Mouse (Mus musculus) hindbrain, embryonic 12.5 days (tissue): ENCODE results near the gene Pcare. TPM values are rescaled to one million over a fixed set of nuclear protein-coding genes. Genes with fewer than 3 reads are reported as not detected.

ENCODE experiments used
- ATAC-seq: fragments of 200-750 bp; cut with Nextera tagmentation; 2 replicates; pipeline ENCODE4 v1.8.0; 2017; ENCODE audit warnings: moderate TSS enrichment; ENCODE audit not compliant: low FRiP score
- H3K27ac ChIP-seq: fragments of 300-500 bp; sonication (generic); 2 replicates; pipeline ENCODE4 v1.5.1; 2016; ENCODE audit warnings: mild to moderate bottlenecking
- H3K27me3 ChIP-seq: fragments of 300-500 bp; sonication (generic); 2 replicates; pipeline ENCODE4 v1.6.1; 2016; ENCODE audit warnings: mild to moderate bottlenecking
- H3K36me3 ChIP-seq: fragments of 300-500 bp; sonication (generic); 2 replicates; pipeline ENCODE4 v1.6.1; 2016; ENCODE audit warnings: mild to moderate bottlenecking
- H3K4me1 ChIP-seq: fragments of 300-500 bp; sonication (generic); 2 replicates; pipeline ENCODE4 v1.6.1; 2016
- H3K4me2 ChIP-seq: fragments of 300-500 bp; sonication (generic); replicated peaks from 2 replicates; pipeline ENCODE4 v1.6.1; 2016; ENCODE audit warnings: mild to moderate bottlenecking
- H3K4me3 ChIP-seq: fragments of 300-500 bp; sonication (generic); 2 replicates; pipeline ENCODE4 v1.5.1; 2016; ENCODE audit warnings: mild to moderate bottlenecking
- H3K9ac ChIP-seq: fragments of 300-500 bp; sonication (generic); 2 replicates; pipeline ENCODE4 v1.6.1; 2016; ENCODE audit warnings: mild to moderate bottlenecking, moderate library complexity
- H3K9me3 ChIP-seq: fragments of 300-500 bp; sonication (generic); replicated peaks from 2 replicates; pipeline ENCODE4 v1.6.1; 2016; ENCODE audit warnings: mild to moderate bottlenecking
- WGBS: fragments of 180-500 bp; shearing (Covaris S2); methylation state at CpG from one replicate; pipeline ENCODE4 v1.1.7; 2016; 5-methylcytosine and 5-hydroxymethylcytosine counted together
- polyA plus RNA-seq: library from polyadenylated mRNA; unstranded; fragments of >200 nt; fragmentation: Nextera tagmentation; extraction: Ambion mirVana; gene quantifications from 2 replicates; pipeline ENCODE4 v1.2.1, GENCODE M21; 2016

The Pcare gene
- polyA plus RNA-seq, 1 experiment from 2014 or later = not detected

DNA sequence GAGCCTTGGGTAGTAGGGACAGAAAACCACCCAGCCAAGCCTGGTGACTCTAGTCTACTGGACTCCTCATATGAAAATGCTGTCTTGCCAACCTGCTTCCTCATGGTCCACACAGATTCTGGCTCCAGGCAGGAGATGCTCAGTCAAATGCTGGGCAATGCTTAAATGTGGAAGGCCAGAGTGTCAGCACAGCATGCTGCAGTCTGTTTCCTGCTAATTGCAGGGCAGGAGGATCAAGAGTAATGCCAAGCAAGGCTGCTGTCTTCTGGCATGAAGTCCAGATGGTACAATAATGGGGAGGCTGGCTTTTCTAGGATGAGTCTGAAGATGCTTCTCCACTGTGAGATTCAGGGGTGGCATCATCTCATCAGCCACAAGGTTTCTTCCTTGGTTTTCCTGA lies 32.3 kb downstream of the Pcare start:
- Histone ChIP-seq H3K9ac (no peak overlapping the region), H3K4me1 (no peaks in the 10 kb centered on the region), H3K27ac (no peak overlapping the region), H3K27me3 (no peaks in the 10 kb centered on the region), H3K9me3 (no peaks in the 10 kb centered on the region), H3K4me3 (no peak overlapping the region), H3K36me3 (no peaks in the 10 kb centered on the region), H3K4me2 (no peak overlapping the region)
- no peak for ATAC-seq

GRCm38 (mm10) chr17:71717881-71718625 lies 34.6 kb downstream of the Pcare start:
- no peaks in the 10 kb centered on the region for H3K36me3 ChIP-seq
- no peaks in the 10 kb centered on the region for H3K4me1 ChIP-seq
- no peak overlapping the region for H3K4me3 ChIP-seq
- no peaks in the 10 kb centered on the region for H3K9me3 ChIP-seq
- H3K4me2 ChIP-seq = no peak overlapping the region
- no peak overlapping the region for H3K9ac ChIP-seq
- no peak for ATAC-seq
- 90% methylated on average over 8 of the region's 8 CpGs for WGBS
- no peak overlapping the region for H3K27ac ChIP-seq
- H3K27me3 ChIP-seq = no peaks in the 10 kb centered on the region

GRCm38 (mm10) chr17:71715034-71715433 lies 37.7 kb downstream of the Pcare start:
- 61% methylated on average over 3 of the region's 3 CpGs for WGBS
- H3K27ac ChIP-seq = no peak overlapping the region

GRCm38 (mm10) chr17:71712279-71712678 lies 40.4 kb downstream of the Pcare start:
- WGBS = 85% methylated on average over 6 of the region's 6 CpGs
- Histone ChIP-seq H3K36me3 (no peaks in the 10 kb centered on the region), H3K27ac (no peak overlapping the region), H3K4me1 (peaks cover 5% of the 10 kb centered on the region; the same call in 1 of the 2 replicates), H3K4me3 (no peak overlapping the region), H3K9me3 (no peaks in the 10 kb centered on the region), H3K27me3 (no peaks in the 10 kb centered on the region), H3K4me2 (no peak overlapping the region), H3K9ac (no peak overlapping the region)
- no peak for ATAC-seq

More at GRCm38 (mm10) chr17:71715034-71715433, 37.7 kb downstream of the Pcare start:
- Histone ChIP-seq H3K9me3 (no peaks in the 10 kb centered on the region), H3K27me3 (no peaks in the 10 kb centered on the region), H3K9ac (no peak overlapping the region), H3K4me1 (no peaks in the 10 kb centered on the region), H3K36me3 (no peaks in the 10 kb centered on the region), H3K4me3 (no peak overlapping the region), H3K4me2 (no peak overlapping the region)
- ATAC-seq = peak; percentile 2; the same call in 1 of the 2 replicates

- peaks cover 5% of the 10 kb centered on the region; the same call in 1 of the 2 replicates for H3K4me1 ChIP-seq
- H3K9ac ChIP-seq = no peak overlapping the region
- no peaks in the 10 kb centered on the region for H3K27me3 ChIP-seq
- H3K9me3 ChIP-seq = peaks cover 10% of the 10 kb centered on the region; the same call in 1 of the 2 replicates
- no peak for ATAC-seq
- WGBS = 37% methylated on average over 4 of the region's 4 CpGs
- H3K36me3 ChIP-seq = no peaks in the 10 kb centered on the region
- no peak overlapping the region for H3K4me3 ChIP-seq
- H3K4me2 ChIP-seq = no peak overlapping the region
- H3K27ac ChIP-seq = no peak overlapping the region
These were observed 45.0 kb downstream of the Pcare start for GRCm38 (mm10) chr17:71707715-71708114.

DNA sequence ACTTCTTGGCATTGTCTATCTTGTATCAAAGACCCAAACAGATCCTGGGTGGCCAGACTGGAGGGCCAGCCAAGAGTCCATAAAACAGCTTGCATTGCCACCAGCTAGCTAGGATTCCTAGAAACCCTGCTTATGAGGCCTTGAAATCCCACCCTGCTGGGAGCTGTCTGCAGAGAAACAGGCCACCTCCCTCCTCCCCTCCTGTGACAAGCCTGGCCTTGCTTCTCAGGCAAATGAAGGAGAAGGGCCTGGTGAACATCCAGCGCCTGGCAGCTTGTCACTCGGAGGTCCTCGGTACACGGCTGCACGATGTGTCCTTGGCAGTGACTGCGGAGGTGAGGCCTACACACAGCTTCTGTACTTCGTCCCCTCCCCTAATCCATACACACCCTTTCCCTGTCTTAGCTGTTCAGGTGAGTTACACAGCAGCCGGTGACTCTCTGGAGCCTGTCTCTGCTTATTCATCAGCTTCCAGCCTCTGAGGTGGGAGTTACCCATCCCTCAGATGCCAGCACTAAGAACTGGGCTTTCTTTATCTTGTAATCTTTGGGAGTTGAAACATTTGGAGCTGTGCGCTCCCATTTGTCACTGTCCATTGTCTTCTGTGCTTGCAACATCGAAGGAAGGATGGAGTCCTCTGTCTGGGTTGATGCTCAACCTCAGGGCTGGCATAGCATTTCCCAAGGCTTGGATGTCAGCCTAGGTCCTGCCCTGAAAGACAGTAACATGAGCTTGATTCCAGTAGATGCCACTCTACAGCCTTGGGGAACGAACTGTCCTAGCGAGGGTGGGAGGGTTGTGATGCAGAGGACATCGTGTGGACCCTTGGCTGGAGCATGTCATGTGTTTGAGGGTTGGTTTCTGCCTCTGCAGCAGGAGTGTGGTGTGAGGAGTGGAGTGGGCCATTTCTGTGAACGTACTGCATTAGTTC lies 46.9 kb downstream of the Pcare start:
- Histone ChIP-seq H3K4me3 (no peak overlapping the region), H3K36me3 (no peaks in the 10 kb centered on the region), H3K27ac (no peak overlapping the region), H3K9me3 (peaks cover 10% of the 10 kb centered on the region; the same call in 1 of the 2 replicates), H3K9ac (no peak overlapping the region), H3K4me2 (no peak overlapping the region), H3K27me3 (no peaks in the 10 kb centered on the region), H3K4me1 (peaks cover 5% of the 10 kb centered on the region; the same call in 1 of the 2 replicates)
- WGBS = 90% methylated on average over 14 of the region's 14 CpGs
- ATAC-seq = no peak

GRCm38 (mm10) chr17:71705113-71705512 lies 47.6 kb downstream of the Pcare start:
- peaks cover 5% of the 10 kb centered on the region; the same call in 1 of the 2 replicates for H3K4me1 ChIP-seq
- 73% methylated on average over 1 of the region's 1 CpGs for WGBS
- peaks cover 10% of the 10 kb centered on the region; the same call in 1 of the 2 replicates for H3K9me3 ChIP-seq
- H3K4me2 ChIP-seq = no peak overlapping the region
- no peaks in the 10 kb centered on the region for H3K36me3 ChIP-seq
- H3K9ac ChIP-seq = no peak overlapping the region
- no peaks in the 10 kb centered on the region for H3K27me3 ChIP-seq
- no peak overlapping the region for H3K27ac ChIP-seq
- ATAC-seq = no peak
- H3K4me3 ChIP-seq = no peak overlapping the region

GRCm38 (mm10) chr17:71698619-71698956 lies 54.1 kb downstream of the Pcare start:
- Histone ChIP-seq H3K4me3 (no peak overlapping the region), H3K9me3 (no peaks in the 10 kb centered on the region), H3K4me2 (no peak overlapping the region), H3K36me3 (no peaks in the 10 kb centered on the region), H3K27ac (no peak overlapping the region), H3K27me3 (no peaks in the 10 kb centered on the region), H3K9ac (no peak overlapping the region), H3K4me1 (peaks cover 7% of the 10 kb centered on the region)
- WGBS = 93% methylated on average over 11 of the region's 11 CpGs
- ATAC-seq = no peak

- Histone ChIP-seq H3K9me3 (no peaks in the 10 kb centered on the region), H3K9ac (no peak overlapping the region), H3K4me3 (no peak overlapping the region), H3K27ac (no peak overlapping the region), H3K36me3 (no peaks in the 10 kb centered on the region), H3K4me2 (no peak overlapping the region), H3K4me1 (peaks cover 12% of the 10 kb centered on the region), H3K27me3 (no peaks in the 10 kb centered on the region)
- WGBS = 85% methylated on average over 11 of the region's 11 CpGs
- no peak for ATAC-seq
These were observed 54.6 kb downstream of the Pcare start for GRCm38 (mm10) chr17:71697896-71698618.

GRCm38 (mm10) chr17:71696396-71696795 lies 56.3 kb downstream of the Pcare start:
- Histone ChIP-seq H3K4me1 (peaks cover 18% of the 10 kb centered on the region), H3K4me2 (no peak overlapping the region), H3K9me3 (no peaks in the 10 kb centered on the region), H3K9ac (no peak overlapping the region), H3K27ac (no peak overlapping the region), H3K36me3 (no peaks in the 10 kb centered on the region), H3K4me3 (no peak overlapping the region), H3K27me3 (no peaks in the 10 kb centered on the region)
- 82% methylated on average over 5 of the region's 5 CpGs for WGBS
- ATAC-seq = no peak

DNA sequence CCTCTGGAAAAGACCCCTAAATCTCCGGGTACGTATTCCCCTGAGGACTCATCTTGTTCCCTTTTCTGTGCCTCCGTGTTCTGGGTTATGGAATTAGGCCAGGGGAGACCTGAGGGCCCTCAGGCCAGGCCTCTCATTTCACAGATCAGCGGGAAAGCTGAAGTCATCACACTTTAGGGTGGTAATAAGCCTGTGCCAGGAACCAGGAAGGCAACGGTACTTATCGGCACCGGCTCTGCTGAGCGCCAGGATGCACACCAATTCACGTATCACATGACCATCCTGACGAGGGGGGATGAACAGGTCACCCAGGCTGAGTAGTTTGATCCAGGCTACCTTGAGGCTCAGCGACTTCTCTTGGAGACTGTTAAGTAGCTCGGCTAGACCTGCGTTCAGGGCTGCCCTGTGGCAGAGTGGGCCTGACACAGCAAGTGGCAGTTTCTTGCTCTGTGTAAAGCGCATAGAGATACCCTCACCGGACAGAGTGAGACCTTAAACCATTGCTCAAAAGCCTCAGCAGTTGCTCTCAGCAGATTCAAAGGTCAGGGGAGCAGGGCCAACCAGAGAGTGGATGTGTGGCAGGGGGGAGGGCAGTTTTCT lies 56.9 kb downstream of the Pcare start:
- 81% methylated on average over 15 of the region's 15 CpGs for WGBS
- H3K9me3 ChIP-seq = no peaks in the 10 kb centered on the region
- no peak overlapping the region for H3K4me3 ChIP-seq
- no peak overlapping the region for H3K27ac ChIP-seq
- no peaks in the 10 kb centered on the region for H3K27me3 ChIP-seq
- peaks cover 19% of the 10 kb centered on the region for H3K4me1 ChIP-seq
- H3K4me2 ChIP-seq = no peak overlapping the region
- H3K9ac ChIP-seq = no peak overlapping the region
- ATAC-seq = no peak
- H3K36me3 ChIP-seq = no peaks in the 10 kb centered on the region

DNA sequence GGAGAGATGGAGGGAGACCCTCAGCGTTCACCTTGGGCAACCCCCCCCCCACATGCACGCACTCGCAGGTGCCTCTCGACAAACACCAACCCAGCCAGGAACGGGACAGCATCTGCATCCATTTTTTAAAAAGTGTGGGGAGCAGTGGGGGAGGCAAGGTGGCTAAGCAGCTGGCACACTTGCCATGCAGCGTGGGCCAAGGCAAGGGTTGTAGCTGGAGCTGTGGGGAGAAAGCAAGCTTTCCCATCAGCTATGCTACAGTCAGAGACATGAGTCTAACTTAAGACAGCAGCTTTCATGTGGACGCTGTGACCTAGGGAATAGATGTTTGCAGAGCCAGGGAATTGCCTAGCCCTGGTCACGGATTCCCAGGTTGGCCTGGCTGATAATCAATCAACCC lies 57.5 kb downstream of the Pcare start:
- no peak overlapping the region for H3K9ac ChIP-seq
- H3K4me1 ChIP-seq = peaks cover 19% of the 10 kb centered on the region
- H3K27me3 ChIP-seq = no peaks in the 10 kb centered on the region
- 84% methylated on average over 8 of the region's 8 CpGs for WGBS
- H3K27ac ChIP-seq = no peak overlapping the region
- H3K4me3 ChIP-seq = no peak overlapping the region
- ATAC-seq = no peak
- H3K9me3 ChIP-seq = no peaks in the 10 kb centered on the region
- no peak overlapping the region for H3K4me2 ChIP-seq
- H3K36me3 ChIP-seq = no peaks in the 10 kb centered on the region
